Mouse (Mus musculus) v-Abl transformed pro-B cells (cell line): ENCODE results near the gene Usp45.
"Not testable (repeated sequence)": the region's sequence is repeated elsewhere in the genome, so short reads cannot be mapped to it uniquely, and the experiment has no call there.

Experiments used
- in situ Hi-C, 2 experiments: fragments of 400-800 bp; cut with MboI; formaldehyde crosslinking; loops; one replicate each; pipeline ENCODE4 v1.15.1; 2025; ENCODE audit not compliant: unreplicated experiment in 2 of 2

The Usp45 gene

GRCm38 (mm10) chr4:21766863-21767304, at the start of gene Usp45, which contains the start of gene Tstd3:
Gene Usp45 (plus strand): TSS chr4:21767156.
Gene Tstd3 (minus strand): TSS chr4:21767212.
- in situ Hi-C loops, result loop anchor here in 1 of 2 experiments (5.0 kb wide), 1 partner anchor 40 kb away; the partner anchor contains the start of gene Ccnc

DNA sequence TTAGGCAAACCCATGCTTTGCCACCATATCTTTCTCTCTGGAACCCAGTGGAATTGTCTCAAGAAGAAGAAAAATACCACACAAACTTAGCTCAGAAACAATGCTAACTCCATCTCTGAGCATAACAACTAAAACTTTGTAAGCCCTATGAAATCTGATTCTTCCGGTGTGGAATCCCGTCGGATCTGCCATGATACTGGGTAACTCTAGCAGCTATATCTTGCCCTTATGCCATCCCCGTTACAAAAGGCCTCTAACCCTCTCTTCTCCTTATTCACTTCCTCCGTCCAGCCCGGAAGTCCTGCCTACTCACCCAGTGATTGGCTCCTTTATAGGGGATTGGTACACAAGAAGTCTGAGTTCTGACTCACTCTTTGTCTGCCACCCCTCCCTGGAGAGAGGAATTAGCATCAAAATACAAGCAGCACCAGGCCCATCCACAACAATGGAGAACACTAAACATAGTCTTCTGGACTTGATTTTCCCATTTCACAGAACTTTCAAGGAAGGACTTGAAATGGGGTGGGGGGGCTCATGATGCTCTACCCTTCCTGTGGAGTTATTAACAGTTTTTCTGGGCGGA, 44.1 kb upstream of the Usp45 start:
- in situ Hi-C loops, result loop anchor here (10.0 kb wide), 2 partner anchors 92 to 102 kb away; no protein-coding TSS in a partner anchor

DNA sequence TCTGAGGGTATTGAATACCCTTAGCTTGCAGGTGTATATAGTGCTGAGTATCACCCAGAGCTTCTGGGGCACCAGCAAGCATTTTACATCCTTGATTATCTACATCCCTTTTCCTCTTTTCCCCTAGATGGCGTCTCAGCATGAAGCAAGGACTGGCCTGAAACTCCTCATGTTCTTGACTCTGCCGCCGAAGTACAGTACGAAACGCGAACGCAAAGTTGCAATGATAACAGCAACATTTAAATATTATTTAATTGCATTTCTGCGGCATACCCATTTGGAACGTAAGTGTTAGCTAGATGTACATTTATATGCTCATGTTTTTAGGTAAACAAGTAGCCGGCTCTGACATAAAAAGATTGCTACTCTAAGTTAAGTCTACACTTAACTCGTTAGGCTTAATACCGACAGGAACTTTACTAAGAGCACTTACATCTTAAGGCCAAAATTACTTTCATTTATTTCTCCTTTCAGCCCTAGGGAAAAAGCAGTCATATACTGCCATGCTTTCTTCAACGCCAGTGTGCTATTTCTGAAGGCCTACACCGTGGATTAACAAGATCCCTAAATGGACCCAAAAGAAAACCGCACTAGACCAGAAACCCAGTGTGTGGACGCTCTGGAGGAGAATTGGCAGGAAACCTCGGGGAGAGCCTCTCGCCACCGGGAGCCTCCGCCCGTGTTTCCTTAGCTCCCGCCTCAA, 39.9 kb upstream of the Usp45 start:
- in situ Hi-C loops, result loop anchor here (5.0 to 10.0 kb wide), 3 partner anchors 40 to 98 kb away; partner anchors contain the start of genes Tstd3 (in 1 of the 2) and Usp45 (in 1 of the 2)

DNA sequence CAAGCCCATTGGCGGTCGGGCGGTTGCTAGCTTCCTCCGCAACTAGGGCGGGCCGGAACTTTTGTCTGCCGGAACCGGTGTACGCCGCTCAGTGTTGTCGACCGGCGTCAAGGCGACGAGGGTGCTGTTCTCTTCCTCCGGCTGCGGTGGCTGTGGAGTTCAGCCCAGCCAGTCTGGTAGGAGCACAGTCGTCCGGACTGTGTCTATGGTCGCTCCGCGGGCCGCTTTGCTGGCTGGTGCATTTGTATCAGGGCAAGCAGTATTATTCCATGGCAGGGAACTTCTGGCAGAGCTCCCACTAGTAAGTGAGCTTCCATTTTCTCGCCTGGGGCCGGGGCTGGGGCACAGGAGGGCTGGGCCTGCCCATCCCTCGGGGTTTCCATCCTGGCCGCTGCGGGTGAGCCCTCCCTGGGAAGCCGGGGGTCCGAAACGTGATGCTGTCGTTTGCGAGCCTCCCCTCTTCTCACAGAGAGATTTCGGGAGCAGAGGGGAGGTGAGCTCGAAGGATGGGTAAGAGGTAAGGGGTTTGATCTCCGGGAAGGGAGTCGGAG, 39.3 kb upstream of the Usp45 start, which contains the start of gene Ccnc:
Ccnc (plus strand) TSS at position 87 of the 551 bp plus-strand sequence.
- in situ Hi-C loops, result loop anchor here (5.0 to 10.0 kb wide), 3 partner anchors 40 to 97 kb away; partner anchors contain the start of genes Tstd3 (in 1 of the 2) and Usp45 (in 1 of the 2)

GRCm38 (mm10) chr4:21739169-21739568, 27.8 kb upstream of the Usp45 start:
- in situ Hi-C loops, result no loop called here

- in situ Hi-C loops, result not testable (repeated sequence)
Observed at GRCm38 (mm10) chr4:21744142-21744541, 22.8 kb upstream of the Usp45 start.

DNA sequence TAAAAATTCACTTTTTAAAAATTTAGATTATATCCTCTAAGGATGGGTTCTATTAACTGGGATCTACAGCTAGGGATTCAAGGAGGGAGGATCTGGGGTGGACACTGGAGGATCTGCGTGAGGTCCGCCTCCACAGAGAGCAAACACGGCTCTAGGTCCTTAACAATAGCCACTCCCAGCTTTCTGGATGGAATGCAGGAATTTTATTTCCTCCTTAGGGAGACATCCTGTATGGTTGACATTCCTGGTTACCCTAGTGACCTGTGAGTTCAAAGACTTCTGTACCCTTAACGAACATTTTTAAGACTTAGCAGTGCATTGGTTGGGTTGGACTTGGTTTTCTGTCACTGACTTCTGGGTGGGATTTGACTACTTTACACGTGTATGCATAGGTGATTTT, 21.2 kb upstream of the Usp45 start:
- in situ Hi-C loops, result no loop called here

- in situ Hi-C loops, result no loop called here
Observed at GRCm38 (mm10) chr4:21755123-21755789, 11.7 kb upstream of the Usp45 start.

- in situ Hi-C loops, result no loop called here
Observed at GRCm38 (mm10) chr4:21758860-21759259, 8.1 kb upstream of the Usp45 start.

- in situ Hi-C loops, result no loop called here
Observed at GRCm38 (mm10) chr4:21761416-21762160, 5.4 kb upstream of the Usp45 start.

GRCm38 (mm10) chr4:21763827-21764226, 3.1 kb upstream of the Usp45 start:
- in situ Hi-C loops, result no loop called here

DNA sequence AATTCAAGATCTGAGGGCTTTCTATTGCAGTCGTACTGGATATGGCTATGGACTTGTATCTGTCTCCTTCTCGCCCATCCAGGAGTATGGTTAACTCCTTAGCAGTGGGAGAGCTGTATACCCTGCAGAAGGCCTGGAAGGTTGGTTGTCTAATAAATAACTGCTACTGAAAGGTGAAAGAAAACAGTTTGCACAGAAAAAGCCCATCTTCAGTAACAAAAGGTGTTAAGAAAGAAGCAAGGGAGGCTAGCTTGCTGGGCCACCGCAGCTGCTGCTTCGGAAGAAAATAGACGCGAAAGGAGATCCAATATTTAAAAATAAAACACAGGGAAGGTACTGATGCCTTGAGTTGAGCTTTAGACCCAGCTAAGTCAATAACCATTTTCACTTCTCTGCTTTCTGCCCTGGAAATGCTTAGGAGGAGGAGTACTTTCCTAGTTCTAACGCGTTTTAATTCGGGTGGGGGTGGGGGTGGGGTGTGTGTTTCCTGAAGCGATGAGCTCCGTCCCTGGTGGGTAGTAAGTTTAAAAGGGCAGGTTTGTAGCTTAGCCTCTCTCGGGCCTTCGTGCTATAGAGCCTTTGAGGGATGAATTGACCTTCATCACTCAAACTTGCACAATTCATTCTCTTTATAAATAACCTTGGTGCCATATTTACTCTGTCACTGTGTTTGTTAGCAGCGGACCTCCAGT, 639 bp upstream of the Usp45 start:
- in situ Hi-C loops, result loop anchor here in 1 of 2 experiments (5.0 kb wide), 1 partner anchor 39 kb away; the partner anchor contains the start of gene Ccnc

- in situ Hi-C loops, result loop anchor here in 1 of 2 experiments (10.0 kb wide), 1 partner anchor 236 kb away; no protein-coding TSS in a partner anchor
Observed at GRCm38 (mm10) chr4:21771064-21771463, 4.1 kb downstream of the Usp45 start.

GRCm38 (mm10) chr4:21772306-21772705, 5.3 kb downstream of the Usp45 start:
- in situ Hi-C loops, result loop anchor here in 1 of 2 experiments (10.0 kb wide), 1 partner anchor 238 kb away; no protein-coding TSS in a partner anchor

DNA sequence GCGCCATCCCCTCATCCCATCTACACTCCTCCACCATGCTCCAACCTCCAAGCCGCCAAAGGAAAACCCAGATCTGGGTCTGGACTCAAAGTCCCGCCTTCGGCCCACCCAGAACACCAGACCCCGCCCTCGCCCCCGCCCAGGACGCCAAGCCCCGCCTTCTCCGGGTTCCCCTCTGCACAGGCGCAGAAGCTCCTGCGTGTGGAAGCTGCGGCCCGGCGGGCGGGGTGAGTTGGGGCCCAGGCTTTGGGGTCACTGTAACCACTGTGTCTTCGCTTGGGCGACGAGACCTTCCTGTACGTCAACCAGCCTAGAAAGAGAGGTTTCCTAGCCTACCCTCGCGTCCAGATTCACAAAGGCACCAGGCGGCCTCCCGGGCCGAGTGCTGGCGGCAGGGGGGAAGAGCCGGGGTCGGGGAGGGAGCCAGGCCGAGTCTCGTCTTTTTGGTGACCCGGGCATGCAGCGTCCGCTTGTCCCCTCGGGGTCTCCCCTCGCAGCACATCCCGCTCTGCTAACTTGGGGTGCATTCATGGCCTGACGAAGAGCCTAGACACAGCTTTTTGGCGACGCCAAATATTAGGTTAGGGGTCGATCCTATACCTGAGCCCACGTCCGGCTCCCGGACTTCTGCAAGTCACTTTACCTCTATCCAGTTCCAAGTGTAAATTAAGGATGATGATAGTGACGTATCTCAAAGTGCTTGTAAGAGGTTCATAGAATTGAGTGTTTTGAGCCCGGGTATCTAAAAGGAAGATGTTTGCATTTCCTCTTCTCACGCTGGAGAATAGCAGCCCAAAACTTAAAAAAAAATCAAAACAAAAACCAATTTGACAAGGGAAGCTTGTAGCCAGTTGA, 9.4 kb downstream of the Usp45 start:
- in situ Hi-C loops, result loop anchor here in 1 of 2 experiments (10.0 kb wide), 1 partner anchor 242 kb away; no protein-coding TSS in a partner anchor

DNA sequence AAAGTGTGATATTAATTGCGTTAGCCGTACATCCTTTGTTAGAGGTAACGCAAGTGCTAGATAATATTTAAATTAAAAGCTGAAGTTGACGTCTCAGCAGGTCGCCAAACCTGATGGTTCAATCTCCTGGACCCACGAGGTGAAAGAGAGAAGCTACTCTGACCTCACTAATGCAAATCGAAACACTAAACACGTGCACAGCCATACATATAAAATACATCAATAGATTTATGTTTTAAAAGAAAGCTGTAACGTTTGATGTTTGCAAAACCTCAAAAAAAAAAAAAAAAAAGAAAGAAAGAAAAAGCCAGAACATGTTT, 9.9 kb downstream of the Usp45 start:
- in situ Hi-C loops, result loop anchor here in 1 of 2 experiments (10.0 kb wide), 1 partner anchor 242 kb away; no protein-coding TSS in a partner anchor

DNA sequence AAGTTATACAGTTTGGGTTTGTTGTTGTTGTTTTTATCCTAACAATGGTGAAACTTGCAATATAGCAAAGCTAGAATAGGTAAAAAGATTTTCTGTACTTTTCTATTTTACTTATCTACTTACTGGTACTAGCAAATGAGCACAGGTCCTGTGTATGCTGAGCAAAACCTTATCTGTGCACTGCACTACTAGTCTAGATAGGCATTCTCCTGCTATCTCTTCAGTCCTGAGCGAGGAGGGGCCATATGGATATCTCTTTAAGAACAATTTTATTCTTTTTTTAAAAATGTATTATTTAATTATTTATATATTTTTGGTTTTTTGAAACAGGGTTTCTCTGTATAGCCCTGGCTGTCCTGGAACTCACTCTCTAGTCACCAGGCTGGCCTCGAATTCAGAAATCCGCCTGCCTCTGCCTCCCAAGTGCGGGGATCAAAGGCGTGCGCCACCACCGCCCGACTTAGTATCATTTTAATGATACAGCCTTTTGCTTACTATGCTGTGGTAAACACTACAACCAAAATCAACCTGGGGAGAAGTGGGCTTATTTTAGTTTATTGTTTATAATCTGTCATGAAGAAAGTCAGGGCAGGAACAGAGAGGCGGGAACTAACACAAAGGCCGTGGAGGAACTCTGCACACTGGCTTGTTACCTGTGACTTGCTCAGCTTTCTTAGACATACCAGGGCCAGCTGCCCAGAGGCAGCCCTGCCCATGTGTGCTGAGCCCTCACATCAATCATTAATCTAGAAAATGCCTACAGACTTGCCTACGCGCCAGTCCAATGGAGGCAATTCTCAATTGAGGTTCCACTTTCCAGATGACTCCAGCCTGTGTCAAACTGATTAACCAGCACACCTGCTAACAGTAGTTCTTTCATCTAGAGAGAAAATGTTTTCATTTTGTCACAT, 14.1 kb downstream of the Usp45 start:
- in situ Hi-C loops, result no loop called here
